Mouse (Mus musculus) forebrain, postnatal 0 days (tissue): ENCODE measurements around the gene Fhad1. TPM values are rescaled to one million over a fixed set of nuclear protein-coding genes. Genes with fewer than 3 reads are reported as not detected.
A peak's percentile ranks its signal among the peaks of the same experiment; 100 is the strongest.

Source experiments
- ATAC-seq: fragments of 200-750 bp; cut with Nextera tagmentation; 2 replicates; pipeline ENCODE4 v1.8.0; 2017; ENCODE audit warnings: mild to moderate bottlenecking, moderate library complexity
- DNase-seq: peaks from one replicate; pipeline ENCODE4 v3.0.0-alpha.2; 2015
- H3K27ac ChIP-seq: fragments of 300-500 bp; sonication (generic); 2 replicates; pipeline ENCODE4 v1.5.1; 2014; ENCODE audit warnings: low read depth, mild to moderate bottlenecking, antibody characterized with exemption, low read length, moderate library complexity, mixed read lengths
- H3K27me3 ChIP-seq: fragments of 300-500 bp; sonication (generic); 2 replicates; pipeline ENCODE4 v1.6.1; 2014; ENCODE audit warnings: mild to moderate bottlenecking, low read length, mixed read lengths; ENCODE audit not compliant: insufficient read depth
- H3K36me3 ChIP-seq: fragments of 300-500 bp; sonication (generic); 2 replicates; pipeline ENCODE4 v1.6.1; 2014; ENCODE audit warnings: mild to moderate bottlenecking, moderate library complexity; ENCODE audit not compliant: insufficient read depth
- H3K4me1 ChIP-seq: fragments of 300-500 bp; sonication (generic); 2 replicates; pipeline ENCODE4 v1.6.1; 2014; ENCODE audit warnings: antibody characterized with exemption; ENCODE audit not compliant: insufficient read depth
- H3K4me2 ChIP-seq: fragments of 300-500 bp; sonication (generic); 2 replicates; pipeline ENCODE4 v1.6.1; 2014; ENCODE audit warnings: low read depth, mild to moderate bottlenecking, moderate library complexity
- H3K4me3 ChIP-seq: fragments of 300-500 bp; sonication (generic); 2 replicates; pipeline ENCODE4 v1.5.1; 2014; ENCODE audit warnings: low read depth, low read length, mixed read lengths
- H3K9ac ChIP-seq: fragments of 300-500 bp; sonication (generic); 2 replicates; pipeline ENCODE4 v1.6.1; 2014; ENCODE audit warnings: mild to moderate bottlenecking
- H3K9me3 ChIP-seq: fragments of 300-500 bp; sonication (generic); 2 replicates; pipeline ENCODE4 v1.6.1; 2016; ENCODE audit warnings: low read length
- CTCF ChIP-seq: sonication (generic); IDR thresholded peaks from 2 replicates; pipeline ENCODE4 v1.5.1; 2016; ENCODE audit warnings: antibody characterized with exemption, control low read depth, low read depth
- WGBS: fragments of 180-500 bp; shearing (Covaris S2); extraction: QIAGEN DNeasy Blood & Tissue Kit; methylation state at CpG from one replicate; pipeline ENCODE4 v1.1.7; 2014; 5-methylcytosine and 5-hydroxymethylcytosine counted together
- polyA plus RNA-seq: library from polyadenylated mRNA; unstranded; fragments of >200 nt; fragmentation: Nextera tagmentation; extraction: Ambion mirVana; gene quantifications from 2 replicates; pipeline ENCODE4 v1.2.1, GENCODE M21; 2015
- total RNA-seq: library from RNA; depleted of rRNA; stranded (reverse); fragments of >200 nt; gene quantifications from 2 replicates; pipeline ENCODE4 v1.2.3, GENCODE M21; 2014; rRNA removed

Fhad1 gene
- total RNA-seq (2.0 and 3.9 TPM in 2 replicates), polyA plus RNA-seq (3.5 and 4.6 TPM in 2 replicates)

DNA sequence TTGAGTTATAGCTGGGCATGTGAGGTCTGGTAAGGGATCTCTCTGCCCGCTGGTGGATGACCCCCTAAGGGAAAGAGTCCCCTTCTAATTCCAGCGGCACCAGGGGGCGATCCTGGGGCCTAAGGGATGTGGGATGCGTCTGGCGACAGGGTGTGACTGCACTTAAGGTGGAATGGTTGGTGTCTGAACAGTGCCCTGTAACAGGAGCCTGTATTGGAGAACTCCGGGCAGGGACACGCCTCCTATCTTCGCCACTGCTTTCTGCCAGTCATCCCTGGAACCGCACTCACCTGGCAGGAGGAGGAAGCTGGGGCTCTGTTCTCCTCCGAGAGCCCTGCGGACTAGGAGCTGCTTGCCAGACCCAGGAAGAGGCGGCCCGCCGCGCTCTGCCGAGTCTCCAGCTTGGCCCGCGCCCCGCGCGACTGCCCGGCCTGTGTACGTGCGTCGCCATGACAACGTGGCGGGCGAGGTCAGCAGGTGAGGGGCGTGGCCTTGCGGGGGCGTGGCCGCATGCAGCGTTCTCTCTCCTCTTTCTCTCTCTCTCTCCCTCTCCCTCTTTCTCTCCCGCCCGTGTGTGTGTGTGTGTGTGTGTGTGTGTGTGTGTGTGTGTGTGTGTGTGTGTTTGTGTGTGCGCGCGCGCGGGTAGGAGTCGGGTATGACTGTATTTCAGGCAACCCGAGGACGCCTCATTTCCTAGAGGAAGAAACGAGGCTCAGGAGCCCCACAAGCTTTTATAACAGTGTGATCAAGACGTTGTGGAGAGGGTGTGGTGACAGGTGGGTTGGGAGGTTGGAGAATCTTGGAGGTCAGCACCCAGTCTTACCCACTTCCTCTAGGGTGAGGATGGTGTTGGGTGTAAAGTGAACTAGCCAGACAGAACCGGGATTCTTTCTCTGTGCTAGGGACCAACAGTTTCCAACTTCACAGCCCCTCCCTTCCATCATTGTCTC lies at the start of gene Fhad1:
TSS of gene Fhad1 (minus strand) at position 424 of the 950 bp plus-strand sequence.
- Histone ChIP-seq H3K9ac (peak within 1 kb of the TSS; percentile 55), H3K36me3 (no peaks in the 10 kb centered on the region), H3K4me1 (peaks cover 4% of the 10 kb centered on the region; the same call in 1 of the 2 replicates), H3K4me2 (peak within 1 kb of the TSS; percentile 77), H3K27me3 (no peaks in the 10 kb centered on the region; the same call in 1 of the 2 replicates), H3K9me3 (no peaks in the 10 kb centered on the region), H3K4me3 (peak within 1 kb of the TSS; percentile 45), H3K27ac (0 out of 2 replicates have a peak within 1 kb of the TSS, but pooled peaks have one; percentile 21)
- WGBS: under 1% methylated on average over 45 of the region's 46 CpGs
- ATAC-seq (peak; percentile 79), DNase-seq (peak; percentile 73)
- peak; percentile 23; the same call in 1 of the 2 replicates for TF ChIP-seq CTCF

GRCm38 (mm10) chr4:142063057-142063534 lies 48.2 kb upstream of the Fhad1 start:
- no peak overlapping the region for H3K27ac ChIP-seq

DNA sequence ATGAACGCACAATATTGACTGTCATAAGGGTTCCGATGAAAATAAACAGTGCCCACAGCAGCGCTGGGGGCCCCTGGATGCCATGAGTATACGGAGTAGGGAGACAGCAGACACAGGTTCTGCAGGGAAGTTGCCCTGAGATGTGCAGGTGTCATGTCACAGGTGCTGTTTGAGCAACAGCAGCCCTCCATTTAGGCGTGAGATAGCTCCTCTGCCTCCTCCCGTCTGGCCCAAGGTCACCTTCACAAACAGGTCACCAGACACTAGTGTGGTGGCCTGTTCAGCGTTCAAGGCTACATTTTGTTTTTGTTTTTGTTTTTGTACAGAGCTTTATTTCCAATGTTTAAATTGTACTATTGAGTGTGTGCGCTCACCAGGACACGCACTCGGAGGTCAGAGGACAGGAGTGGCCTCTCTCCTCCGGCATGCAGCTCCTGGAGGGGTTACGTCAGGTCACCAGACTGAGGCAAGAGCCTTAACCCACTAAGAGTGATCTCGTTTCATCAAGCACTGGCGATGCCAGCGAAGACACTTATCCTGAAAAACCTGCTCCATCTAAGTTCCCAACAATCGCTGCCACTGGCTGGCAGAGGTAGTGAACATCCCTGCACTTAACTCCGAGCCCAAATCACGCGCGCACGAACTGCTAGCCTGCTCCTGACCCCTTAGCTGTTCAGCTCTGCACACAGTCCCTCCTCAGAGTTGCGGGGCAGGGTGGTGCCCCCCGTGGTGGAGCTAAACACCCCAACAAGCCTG lies 46.8 kb upstream of the Fhad1 start:
- no peak overlapping the region for H3K9ac ChIP-seq
- no peaks in the 10 kb centered on the region for H3K4me1 ChIP-seq
- TF ChIP-seq CTCF: no peak
- H3K36me3 ChIP-seq: no peaks in the 10 kb centered on the region
- no peak overlapping the region for H3K4me3 ChIP-seq
- 82% methylated on average over 23 of the region's 23 CpGs for WGBS
- no peak overlapping the region for H3K4me2 ChIP-seq
- no peak overlapping the region for H3K27ac ChIP-seq
- ATAC-seq: no peak
- no peak for DNase-seq
- no peaks in the 10 kb centered on the region for H3K27me3 ChIP-seq
- H3K9me3 ChIP-seq: no peaks in the 10 kb centered on the region

More at GRCm38 (mm10) chr4:142063057-142063534, 48.2 kb upstream of the Fhad1 start:
- no peaks in the 10 kb centered on the region for H3K4me1 ChIP-seq
- WGBS: 91% methylated on average over 8 of the region's 8 CpGs
- no peaks in the 10 kb centered on the region for H3K9me3 ChIP-seq
- H3K4me2 ChIP-seq: no peak overlapping the region
- H3K36me3 ChIP-seq: no peaks in the 10 kb centered on the region
- ATAC-seq (no peak), DNase-seq (no peak)
- no peaks in the 10 kb centered on the region for H3K27me3 ChIP-seq
- H3K4me3 ChIP-seq: no peak overlapping the region
- TF ChIP-seq CTCF: no peak
- H3K9ac ChIP-seq: no peak overlapping the region

DNA sequence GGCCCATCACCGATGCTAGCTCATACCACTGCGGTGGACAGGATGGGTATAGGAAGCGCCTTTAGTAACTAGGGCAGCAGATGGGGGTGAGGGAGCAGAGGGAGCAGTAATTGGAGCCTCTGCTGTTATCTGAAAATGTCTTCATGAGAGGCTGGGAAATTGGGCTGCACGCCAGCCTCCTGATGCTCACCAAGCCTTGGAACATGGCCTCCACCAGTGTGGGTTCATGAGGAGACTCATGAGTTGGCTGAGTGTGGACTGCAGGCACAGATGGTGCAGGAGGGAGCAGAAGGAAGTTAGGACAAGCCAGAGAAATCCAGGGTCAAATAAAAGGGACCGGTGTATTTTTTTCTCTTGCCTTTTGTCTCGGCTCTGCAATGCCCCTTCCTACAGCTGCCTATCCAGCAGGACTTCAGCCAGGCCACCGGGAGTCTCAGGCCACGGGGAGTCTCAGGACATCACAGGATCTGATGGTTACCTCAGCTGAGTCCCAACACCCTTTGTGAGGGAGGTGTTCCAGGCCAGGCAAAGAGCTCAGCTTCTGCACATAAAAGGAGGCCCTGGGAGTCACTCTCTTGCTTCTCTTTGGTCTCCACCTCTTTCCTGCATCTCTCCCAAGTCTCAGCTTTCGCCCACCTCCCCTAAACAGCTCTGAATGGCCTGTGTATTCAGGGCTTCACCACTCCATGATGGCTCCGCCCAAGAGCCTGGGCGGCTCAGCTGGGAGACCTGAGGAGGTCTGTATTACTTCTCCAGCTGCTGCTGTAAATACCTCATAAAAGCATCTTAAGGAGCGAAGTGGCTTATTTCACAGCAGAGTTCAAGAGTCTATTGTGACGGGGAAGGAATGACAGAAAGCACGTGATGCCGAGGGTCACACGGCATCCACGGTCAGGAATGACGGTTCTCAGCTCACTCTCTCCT lies 45.8 kb upstream of the Fhad1 start:
- no peaks in the 10 kb centered on the region for H3K36me3 ChIP-seq
- no peaks in the 10 kb centered on the region for H3K9me3 ChIP-seq
- peak; percentile 54 for DNase-seq
- H3K27ac ChIP-seq: no peak overlapping the region
- no peak overlapping the region for H3K4me3 ChIP-seq
- 56% methylated on average over 18 of the region's 18 CpGs for WGBS
- peak; percentile 45 for ATAC-seq
- H3K4me1 ChIP-seq: no peaks in the 10 kb centered on the region
- no peak overlapping the region for H3K9ac ChIP-seq
- no peaks in the 10 kb centered on the region for H3K27me3 ChIP-seq
- H3K4me2 ChIP-seq: no peak overlapping the region
- TF ChIP-seq CTCF: no peak

GRCm38 (mm10) chr4:142059841-142060193 lies 44.9 kb upstream of the Fhad1 start:
- Histone ChIP-seq H3K27me3 (no peaks in the 10 kb centered on the region), H3K4me2 (no peak overlapping the region), H3K36me3 (no peaks in the 10 kb centered on the region), H3K9me3 (no peaks in the 10 kb centered on the region), H3K9ac (no peak overlapping the region), H3K4me3 (no peak overlapping the region), H3K4me1 (no peaks in the 10 kb centered on the region), H3K27ac (no peak overlapping the region)
- ATAC-seq: no peak
- no peak for TF ChIP-seq CTCF
- 68% methylated on average over 8 of the region's 8 CpGs for whole genome bisulfite sequencing
- DNase-seq: no peak

DNA sequence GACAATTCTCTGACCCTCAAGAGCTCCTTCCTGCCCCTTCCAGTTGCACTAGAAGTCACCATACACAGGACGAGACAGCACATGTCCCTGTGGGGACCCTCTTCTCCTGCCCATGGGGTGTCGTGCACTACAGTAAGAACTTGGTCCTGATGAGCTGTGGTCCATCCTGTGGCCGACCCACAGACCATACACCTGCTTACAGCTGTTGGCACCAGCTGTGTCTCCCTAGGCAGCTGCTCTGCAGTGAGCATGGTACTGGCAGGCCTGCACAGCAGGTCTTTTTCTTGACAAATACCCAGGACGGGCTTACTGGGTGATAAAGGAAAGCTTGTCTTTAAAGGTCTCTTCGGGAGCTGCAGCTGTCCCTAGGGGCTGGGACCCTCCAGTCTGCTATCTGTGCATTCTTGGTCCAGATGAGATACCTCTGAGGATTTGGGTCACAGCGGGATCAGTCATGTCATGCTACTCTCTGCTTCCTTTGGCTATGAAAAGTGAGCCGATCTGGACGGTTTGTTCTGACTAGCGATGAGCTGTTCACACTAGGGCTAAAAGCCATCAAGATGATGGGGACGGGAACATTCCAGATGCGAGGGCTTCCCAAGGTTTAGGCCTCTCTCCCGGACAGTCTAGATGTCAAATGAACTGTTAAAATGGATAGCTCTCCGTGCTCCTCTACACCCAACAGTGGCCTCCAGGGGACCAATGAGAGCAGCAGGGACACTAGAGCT lies 44.4 kb upstream of the Fhad1 start:
- Histone ChIP-seq H3K4me2 (no peak overlapping the region), H3K4me1 (no peaks in the 10 kb centered on the region), H3K27ac (no peak overlapping the region), H3K36me3 (no peaks in the 10 kb centered on the region), H3K27me3 (no peaks in the 10 kb centered on the region), H3K9ac (no peak overlapping the region), H3K4me3 (no peak overlapping the region), H3K9me3 (no peaks in the 10 kb centered on the region)
- TF ChIP-seq CTCF: no peak
- DNase-seq (no peak), ATAC-seq (no peak)
- 79% methylated on average over 13 of the region's 13 CpGs for WGBS
